Mouse (Mus musculus) E14TG2a.4 (cell line): ENCODE measurements around the gene Prkn.

Experiments
- CTCF ChIP-seq: conservative IDR thresholded peaks from 2 replicates; pipeline ENCODE4 v1.5.1; 2014; ENCODE audit warnings: low read length
- POU5F1 ChIP-seq: IDR thresholded peaks from 2 replicates; pipeline ENCODE4 v1.6.1; 2014; ENCODE audit warnings: low read length, borderline replicate concordance

GRCm38 (mm10) chr17:11127217-11127616 lies 287.0 kb downstream of the Prkn start:
- no peak for TF ChIP-seq CTCF
- TF ChIP-seq POU5F1, result no peak
